ENCODE assay signal across 8 mouse cellular contexts in the genomic region with DNA sequence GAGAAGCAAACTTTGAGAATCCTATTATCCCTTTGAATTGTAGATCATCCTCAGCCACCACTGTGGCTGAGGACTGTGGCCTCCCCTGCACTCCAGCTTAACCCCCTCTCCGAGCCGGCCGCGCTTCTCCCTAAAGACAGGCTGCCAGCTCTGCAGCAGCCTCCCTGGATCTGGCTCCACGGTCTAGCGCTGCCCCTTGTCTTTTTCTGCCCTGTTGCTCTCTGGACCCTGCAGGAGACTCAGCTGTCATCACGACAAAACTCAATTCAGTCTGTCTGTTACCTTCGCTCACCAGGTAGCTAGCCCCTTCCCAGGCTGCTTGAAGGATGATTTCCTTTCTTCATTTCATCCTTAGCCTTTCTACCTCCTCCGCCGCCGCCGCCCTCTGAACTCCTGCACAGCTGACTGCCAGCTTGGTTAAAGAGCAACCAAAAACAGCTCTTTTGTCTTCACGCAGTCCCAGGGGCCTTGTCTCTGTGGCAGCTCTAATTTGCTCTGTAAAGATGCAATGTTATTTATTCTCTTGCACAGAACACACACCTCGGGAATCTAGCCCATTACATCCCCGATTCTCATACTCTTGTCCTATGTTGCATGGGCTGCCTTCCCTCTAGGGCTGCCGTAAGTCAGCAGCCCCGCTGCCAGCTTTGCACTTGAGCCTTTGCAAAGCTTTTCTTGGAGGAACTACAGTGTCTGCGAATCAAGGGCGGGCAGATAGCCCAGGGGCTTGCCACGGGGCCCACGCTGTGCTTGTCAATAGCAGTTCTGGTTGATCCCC.
DNase-seq lines count a peak whose midpoint lies in the region; ATAC-seq lines count a peak whose summit lies in the region.

No protein-coding gene starts in this region.

- no peaks in the 10 kb centered on the region for H3K9me3 ChIP-seq in heart, embryonic 15.5 days (replicated peaks)
- no peaks in the 10 kb centered on the region for H3K9me3 ChIP-seq in hindbrain, embryonic 11.5 days (ENCODE audit: control insufficient read depth, low read length)
- no peaks in the 10 kb centered on the region; the same call in 1 of the 2 replicates for H3K9me3 ChIP-seq in limb, embryonic 13.5 days
- H3K9me3 ChIP-seq in stomach, embryonic 14.5 days (ENCODE audit: control insufficient read depth, low read depth, low read length), result no peaks in the 10 kb centered on the region

- H3K4me2 ChIP-seq in heart, embryonic 15.5 days, result peak overlapping the region; percentile 72
- H3K4me2 ChIP-seq in hindbrain, embryonic 11.5 days (replicated peaks; ENCODE audit: low read depth, low read length), result peak overlapping the region; percentile 31
- peak overlapping the region; percentile 58 for H3K4me2 ChIP-seq in limb, embryonic 13.5 days (replicated peaks)
- peak overlapping the region; percentile 31 for H3K4me2 ChIP-seq in stomach, embryonic 14.5 days (replicated peaks; ENCODE audit: low read depth, low read length)

- H3K4me3 ChIP-seq in heart, embryonic 15.5 days, result peak overlapping the region; percentile 38
- peak overlapping the region; percentile 20; the same call in 1 of the 2 replicates for H3K4me3 ChIP-seq in hindbrain, embryonic 11.5 days (ENCODE audit: low read depth, low read length)
- H3K4me3 ChIP-seq in limb, embryonic 13.5 days, result peak overlapping the region; percentile 20
- H3K4me3 ChIP-seq in stomach, embryonic 14.5 days (ENCODE audit: low read depth, low read length), result peak overlapping the region; percentile 15; the same call in 1 of the 2 replicates

- WGBS in heart, embryonic 15.5 days, result 6% methylated on average over 21 of the region's 21 CpGs
- 1% methylated on average over 21 of the region's 21 CpGs for WGBS in hindbrain, embryonic 11.5 days
- 6% methylated on average over 21 of the region's 21 CpGs for WGBS in limb, embryonic 13.5 days
- 10% methylated on average over 21 of the region's 21 CpGs for WGBS in stomach, embryonic 14.5 days

- peaks cover 3% of the 10 kb centered on the region; the same call in 1 of the 2 replicates for H3K27me3 ChIP-seq in heart, embryonic 15.5 days
- no peaks in the 10 kb centered on the region for H3K27me3 ChIP-seq in hindbrain, embryonic 11.5 days (ENCODE audit: control insufficient read depth, insufficient read depth, low read length)
- H3K27me3 ChIP-seq in limb, embryonic 13.5 days, result no peaks in the 10 kb centered on the region
- H3K27me3 ChIP-seq in stomach, embryonic 14.5 days (ENCODE audit: control insufficient read depth, insufficient read depth, low read length), result no peaks in the 10 kb centered on the region

- DNase-seq in heart, postnatal 25 days (ENCODE audit: low spot score), result no peak
- peak; percentile 65 for DNase-seq in embryo, embryonic 10.5 days (ENCODE audit: low spot score)
- DNase-seq in hindbrain, embryonic 11.5 days (ENCODE audit: low spot score), result peak; percentile 62
- DNase-seq in layer of hippocampus, postnatal 36 days, result no peak
- no peak for DNase-seq in thymus, adult 18-20 months

- intact Hi-C loops in heart, postnatal 25 days (cut with DNase I), result no loop called here

- 0 out of 2 replicates have a peak overlapping the region, but pooled peaks have one; percentile 23 for H3K9ac ChIP-seq in heart, embryonic 15.5 days
- H3K9ac ChIP-seq in hindbrain, embryonic 11.5 days (ENCODE audit: low read depth, low read length), result peak overlapping the region; percentile 2; the same call in 1 of the 2 replicates
- peak overlapping the region; percentile 37 for H3K9ac ChIP-seq in limb, embryonic 13.5 days
- H3K9ac ChIP-seq in stomach, embryonic 14.5 days (replicated peaks; ENCODE audit: low read depth, low read length), result peak overlapping the region; percentile 25; the same call in 1 of the 2 replicates

- H3K4me1 ChIP-seq in heart, embryonic 15.5 days (replicated peaks), result peaks cover 18% of the 10 kb centered on the region
- H3K4me1 ChIP-seq in hindbrain, embryonic 11.5 days (replicated peaks; ENCODE audit: control insufficient read depth, insufficient read depth, low read length), result peaks cover 10% of the 10 kb centered on the region; the same call in 1 of the 2 replicates
- peaks cover 34% of the 10 kb centered on the region for H3K4me1 ChIP-seq in limb, embryonic 13.5 days
- peaks cover 15% of the 10 kb centered on the region for H3K4me1 ChIP-seq in stomach, embryonic 14.5 days (ENCODE audit: control insufficient read depth, insufficient read depth, low read length)

- H3K36me3 ChIP-seq in heart, embryonic 15.5 days, result no peaks in the 10 kb centered on the region
- no peaks in the 10 kb centered on the region for H3K36me3 ChIP-seq in hindbrain, embryonic 11.5 days (ENCODE audit: control insufficient read depth, insufficient read depth, low read length)
- H3K36me3 ChIP-seq in limb, embryonic 13.5 days, result no peaks in the 10 kb centered on the region
- H3K36me3 ChIP-seq in stomach, embryonic 14.5 days (ENCODE audit: control insufficient read depth, insufficient read depth, low read length), result no peaks in the 10 kb centered on the region

- no peak for ATAC-seq in heart, embryonic 15.5 days (replicated peaks; ENCODE audit: insufficient number of reproducible peaks, insufficient read depth, low FRiP score, low read depth)
- peak; percentile 53 for ATAC-seq in hindbrain, embryonic 11.5 days (ENCODE audit: low FRiP score)
- ATAC-seq in limb, embryonic 13.5 days (ENCODE audit: low FRiP score, low read depth), result no peak
- no peak for ATAC-seq in stomach, embryonic 14.5 days (ENCODE audit: insufficient number of reproducible peaks, insufficient read depth, low FRiP score, low read depth)

- H3K27ac ChIP-seq in heart, embryonic 15.5 days, result no peak overlapping the region
- peak overlapping the region; percentile 12 for H3K27ac ChIP-seq in hindbrain, embryonic 11.5 days (ENCODE audit: low read depth, low read length)
- H3K27ac ChIP-seq in limb, embryonic 13.5 days, result no peak overlapping the region
- H3K27ac ChIP-seq in stomach, embryonic 14.5 days (ENCODE audit: low read length), result no peak overlapping the region

Comparison
In these comparisons a context has a peak if more than half of its experiments do, and no peak if none do; other contexts are left out.
1. DNase-seq: peak in embryo, embryonic 10.5 days (single experiment) and hindbrain, embryonic 11.5 days (single experiment); none in heart, postnatal 25 days (single experiment), layer of hippocampus, postnatal 36 days (0 of 2) and thymus, adult 18-20 months (0 of 2).
2. Peak in every context shown above with its lines, with median percentiles within 50 percentile points of each other: H3K4me2 ChIP-seq, H3K4me3 ChIP-seq and H3K9ac ChIP-seq.